Mouse (Mus musculus) ES-Bruce4 (cell line): ENCODE measurements at regions not wholly inside any gene's neighbourhood (a gene's known extent, or its start where the extent isn't known, plus 50 kb on each side); places are given as distances from the start of the nearest gene placed in this dataset.

Experiments
- CTCF ChIP-seq: IDR thresholded peaks from one replicate; pipeline ENCODE4 v1.8.1; 2011; ENCODE audit warnings: low read depth, low read length
- POLR2A ChIP-seq: IDR thresholded peaks from one replicate; pipeline ENCODE4 v1.8.1; 2011; ENCODE audit warnings: low read length; ENCODE audit not compliant: insufficient read depth

DNA sequence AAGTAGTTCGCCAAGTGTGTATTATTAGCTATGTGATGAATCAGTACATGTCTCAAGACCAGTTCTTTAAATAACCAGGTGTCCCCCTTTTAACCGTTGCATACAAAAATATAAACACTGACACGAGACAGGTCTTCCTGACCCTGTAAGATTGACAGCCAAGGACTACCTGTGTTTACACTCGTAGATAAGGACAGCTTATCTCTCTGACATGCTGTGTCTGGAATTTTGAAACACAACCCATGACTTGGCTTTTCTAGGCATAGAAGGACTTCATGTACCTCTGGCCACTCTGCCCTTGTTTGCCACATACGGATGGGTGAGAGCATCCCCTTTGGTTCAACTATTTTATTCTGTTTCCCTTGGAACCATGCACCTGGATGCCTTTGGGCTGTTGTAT lies 364.0 kb downstream of the Cog6 start:
- TF ChIP-seq CTCF (no peak), POLR2A (no peak)
